Mouse (Mus musculus): ENCODE results near the gene Naip6.
"Not testable (repeated sequence)": the region's sequence is repeated elsewhere in the genome, so short reads cannot be mapped to it uniquely, and the experiment has no call there.

Gene Naip6

GRCm38 (mm10) chr13:100317256-100317893 is at the start of gene Naip6:
Naip6 (minus strand) TSS chr13:100317674.
- not testable (repeated sequence) for DNase-seq

- not testable (repeated sequence) for DNase-seq
These were observed 34.8 kb upstream of the Naip6 start for GRCm38 (mm10) chr13:100352315-100352714.

- not testable (repeated sequence) for DNase-seq
These were observed 32.2 kb upstream of the Naip6 start for GRCm38 (mm10) chr13:100349510-100350173.

GRCm38 (mm10) chr13:100341822-100342221 is 24.3 kb upstream of the Naip6 start:
- no peak for DNase-seq

- not testable (repeated sequence) for DNase-seq
These were observed 14.3 kb upstream of the Naip6 start for GRCm38 (mm10) chr13:100331728-100332127.

- not testable (repeated sequence) for DNase-seq
These were observed 11.4 kb upstream of the Naip6 start for GRCm38 (mm10) chr13:100328899-100329298.

GRCm38 (mm10) chr13:100328029-100328428 is 10.6 kb upstream of the Naip6 start:
- DNase-seq: not testable (repeated sequence)

- not testable (repeated sequence) for DNase-seq
These were observed 4.9 kb upstream of the Naip6 start for GRCm38 (mm10) chr13:100322266-100322837.

GRCm38 (mm10) chr13:100284611-100285010 is 32.9 kb downstream of the Naip6 start:
- DNase-seq: no peak

GRCm38 (mm10) chr13:100271474-100272132 is 45.9 kb downstream of the Naip6 start:
- not testable (repeated sequence) for DNase-seq

- not testable (repeated sequence) for DNase-seq
These were observed 60.5 kb downstream of the Naip6 start for GRCm38 (mm10) chr13:100256996-100257395.

- DNase-seq: not testable (repeated sequence)
These were observed 61.5 kb downstream of the Naip6 start for GRCm38 (mm10) chr13:100255925-100256324.

GRCm38 (mm10) chr13:100251897-100252296 is 65.6 kb downstream of the Naip6 start:
- DNase-seq: not testable (repeated sequence)

GRCm38 (mm10) chr13:100246896-100247519 is 70.5 kb downstream of the Naip6 start:
- not testable (repeated sequence) for DNase-seq

GRCm38 (mm10) chr13:100246223-100246622 is 71.3 kb downstream of the Naip6 start, which contains the start of gene Naip5:
Naip5 (minus strand) TSS chr13:100246323.
- DNase-seq: not testable (repeated sequence)

- no peak for DNase-seq
These were observed 73.8 kb downstream of the Naip6 start for GRCm38 (mm10) chr13:100243702-100244101.
